Mouse (Mus musculus): ENCODE measurements around the gene Slc30a1.

The Slc30a1 gene

DNA sequence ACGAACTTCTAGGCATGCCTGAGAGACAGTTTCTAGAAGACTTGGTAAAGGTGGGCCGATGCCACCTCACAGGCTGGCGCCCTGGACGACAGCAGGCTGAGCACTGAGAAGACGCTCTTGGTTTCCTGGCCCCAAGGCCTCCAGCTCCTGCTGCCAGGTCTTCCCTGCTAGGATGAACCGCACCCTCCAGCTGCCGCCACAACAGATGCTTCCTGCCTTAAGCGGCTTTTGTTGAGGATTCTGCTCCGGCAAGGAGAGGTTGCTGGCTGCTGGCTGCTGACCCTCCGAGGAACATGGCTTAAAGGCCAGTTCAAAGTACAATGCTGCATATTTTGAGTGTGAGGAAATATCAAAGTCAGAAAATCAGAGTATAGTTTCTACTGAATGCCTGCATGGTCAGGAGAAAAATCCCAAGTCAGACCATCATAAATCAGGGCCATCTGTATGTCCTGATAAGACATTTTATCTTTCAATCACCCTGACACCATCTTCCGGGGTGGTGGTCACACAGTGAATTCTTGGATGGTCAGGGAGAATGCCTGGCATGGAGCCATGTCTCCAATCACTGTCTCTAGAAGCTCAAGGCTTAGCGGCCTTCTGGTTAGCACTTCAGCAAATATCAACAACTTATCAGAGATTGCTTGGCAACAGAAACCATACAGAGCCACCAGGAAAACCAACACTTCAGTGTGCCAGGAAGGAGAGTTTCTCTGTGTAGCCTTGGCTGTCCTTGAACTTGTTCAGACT, 9.6 kb upstream of the Slc30a1 start:
- DNase-seq (ENCODE audit: extremely low spot score), result no peak

DNA sequence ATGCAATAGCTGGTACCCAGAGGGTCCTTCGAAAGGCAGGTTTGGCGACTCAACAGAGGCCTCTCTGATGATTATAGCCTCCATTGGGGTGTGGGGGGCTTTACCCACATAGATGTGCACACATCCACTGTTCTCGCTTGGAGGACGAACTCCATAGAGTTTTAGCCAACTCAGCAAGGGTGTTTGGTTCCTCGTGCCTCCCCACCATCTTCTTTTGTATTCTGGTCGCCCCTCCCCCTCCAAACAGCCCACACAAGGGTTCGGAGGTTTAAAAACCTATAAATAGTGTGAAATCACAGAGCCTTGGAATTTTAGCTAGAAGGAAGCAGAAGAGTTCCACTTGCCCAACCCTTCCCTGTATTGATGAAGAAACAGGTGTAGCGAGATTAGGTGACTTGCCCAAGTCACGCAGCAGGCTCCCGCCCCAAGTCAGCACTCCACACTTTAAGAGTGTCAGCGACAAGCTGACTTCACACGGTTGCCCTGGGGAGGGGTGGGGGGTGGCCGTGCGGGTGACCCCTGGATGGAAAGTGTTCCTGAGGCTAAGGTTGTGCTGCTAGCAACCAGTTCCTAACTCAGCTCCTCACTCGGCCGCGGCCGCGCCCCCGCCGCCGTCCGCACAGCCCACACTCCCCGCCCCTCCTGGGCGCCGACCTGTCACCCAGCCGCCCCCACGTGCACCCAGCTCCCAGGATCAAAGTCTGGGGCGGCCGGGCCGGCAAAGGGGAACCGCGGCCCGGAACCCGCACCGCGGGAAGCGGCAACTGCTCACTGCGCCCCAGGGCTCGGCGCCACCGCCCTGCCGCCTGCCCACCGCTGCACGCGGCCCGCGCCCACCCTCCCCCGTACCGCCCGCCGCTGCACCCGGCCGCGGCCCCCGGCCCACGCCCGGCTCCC, 682 bp upstream of the Slc30a1 start:
- no peak for DNase-seq (ENCODE audit: extremely low spot score)

DNA sequence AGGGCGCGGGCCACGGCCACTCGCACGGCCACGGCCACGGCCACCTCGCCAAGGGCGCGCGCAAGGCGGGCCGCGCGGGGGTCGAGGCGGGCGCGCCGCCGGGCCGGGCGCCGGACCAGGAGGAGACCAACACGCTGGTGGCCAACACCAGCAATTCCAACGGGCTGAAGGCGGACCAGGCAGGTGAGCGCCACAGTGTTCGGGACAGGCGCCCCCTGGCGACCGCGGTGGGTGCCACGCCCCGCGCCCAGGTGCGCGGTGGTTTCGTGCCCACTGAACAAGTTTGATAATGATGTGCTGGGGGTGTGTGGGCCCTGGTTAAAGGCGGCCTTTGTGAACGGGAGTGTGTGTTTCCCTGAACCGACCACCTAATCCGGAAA, 854 bp downstream of the Slc30a1 start:
- DNase-seq (ENCODE audit: extremely low spot score), result peak; percentile 78

DNA sequence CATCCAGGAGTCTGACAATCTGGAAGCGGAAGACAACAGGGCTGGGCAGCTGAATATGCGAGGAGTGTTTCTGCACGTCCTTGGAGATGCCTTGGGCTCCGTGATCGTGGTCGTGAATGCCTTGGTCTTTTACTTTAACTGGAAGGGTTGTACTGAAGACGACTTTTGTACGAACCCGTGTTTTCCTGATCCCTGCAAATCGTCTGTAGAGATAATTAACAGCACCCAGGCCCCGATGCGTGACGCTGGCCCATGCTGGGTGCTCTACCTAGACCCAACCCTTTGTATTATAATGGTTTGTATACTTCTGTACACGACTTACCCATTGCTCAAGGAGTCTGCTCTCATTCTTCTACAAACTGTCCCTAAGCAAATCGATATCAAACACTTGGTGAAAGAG, 2.3 kb downstream of the Slc30a1 start:
- DNase-seq (ENCODE audit: extremely low spot score), result no peak

DNA sequence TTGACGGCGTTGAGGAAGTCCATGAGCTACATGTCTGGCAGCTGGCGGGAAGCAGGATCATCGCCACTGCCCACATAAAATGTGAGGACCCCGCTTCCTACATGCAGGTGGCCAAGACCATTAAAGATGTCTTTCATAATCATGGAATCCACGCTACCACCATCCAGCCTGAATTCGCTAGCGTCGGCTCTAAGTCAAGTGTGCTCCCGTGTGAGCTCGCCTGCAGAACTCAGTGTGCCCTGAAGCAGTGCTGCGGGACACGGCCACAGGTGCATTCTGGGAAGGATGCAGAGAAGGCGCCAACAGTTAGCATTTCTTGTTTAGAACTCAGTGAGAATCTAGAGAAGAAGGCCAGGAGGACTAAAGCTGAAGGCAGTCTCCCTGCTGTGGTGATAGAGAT, 2.7 kb downstream of the Slc30a1 start:
- no peak for DNase-seq (ENCODE audit: extremely low spot score)

DNA sequence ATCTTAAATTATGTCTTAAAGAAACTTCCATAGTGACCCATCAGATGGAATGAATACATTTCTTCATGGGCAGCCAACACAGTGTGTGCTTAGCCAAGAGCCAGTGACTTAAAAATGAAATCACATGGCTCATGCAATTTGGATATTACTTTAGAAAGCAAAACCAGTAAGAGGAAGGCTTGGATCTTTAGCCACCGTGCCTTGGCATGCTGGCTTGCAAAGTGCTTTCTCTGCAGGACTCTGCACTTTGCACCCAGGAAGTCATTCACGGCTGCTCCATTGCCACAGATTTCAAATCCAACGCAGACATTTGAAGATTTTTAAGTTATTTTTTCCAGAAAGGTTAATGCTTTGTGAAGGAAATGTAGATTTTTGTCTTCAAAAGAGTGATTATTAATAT, 4.1 kb downstream of the Slc30a1 start:
- DNase-seq (ENCODE audit: extremely low spot score), result no peak

DNA sequence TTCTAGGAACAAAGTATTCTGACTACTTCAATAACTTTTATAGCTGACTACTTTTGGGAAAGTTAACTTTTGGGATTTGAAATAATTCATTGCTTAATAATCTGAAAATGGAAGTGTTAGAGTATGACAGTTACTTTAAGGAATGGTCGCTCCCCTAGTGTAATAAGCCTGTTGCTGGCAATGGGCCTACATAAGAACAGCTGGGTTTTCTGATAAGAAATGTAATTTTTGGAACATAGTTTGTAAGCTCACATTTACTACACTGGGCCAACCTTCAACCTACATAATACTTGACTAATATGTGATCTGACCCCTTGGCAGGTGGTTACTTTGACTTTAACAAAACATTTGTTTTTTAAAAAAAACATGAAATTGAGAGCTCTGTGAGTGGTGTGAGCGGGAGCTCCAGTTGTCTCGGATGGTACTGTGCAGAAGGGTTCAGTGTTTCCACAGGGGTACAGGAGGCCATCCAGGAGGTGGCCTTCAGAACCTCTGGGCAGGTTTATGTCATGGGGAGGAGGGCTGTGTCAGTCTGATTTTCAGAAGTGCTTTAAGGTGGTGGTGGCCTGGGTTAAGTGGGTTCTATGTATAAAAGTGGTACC, 4.6 kb downstream of the Slc30a1 start:
- DNase-seq (ENCODE audit: extremely low spot score), result no peak

DNA sequence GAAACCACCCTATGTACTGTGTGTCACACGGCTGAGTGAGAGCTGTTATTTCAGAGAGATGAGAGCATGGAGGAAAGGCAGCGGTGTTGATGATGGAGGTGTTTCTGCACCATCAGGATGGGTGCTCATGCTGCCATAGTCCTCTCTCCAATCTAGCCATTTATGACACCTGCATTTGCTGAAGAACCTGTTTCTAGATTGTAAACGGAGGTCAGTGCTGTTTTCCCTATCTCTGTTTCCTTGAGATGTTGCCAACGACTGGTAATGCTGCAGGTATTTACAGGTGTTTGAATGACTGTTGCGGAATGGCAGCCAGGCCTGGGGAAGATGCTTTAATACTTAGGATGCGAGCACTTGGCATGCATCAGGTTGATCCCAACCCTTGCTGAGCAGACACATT, 8.1 kb downstream of the Slc30a1 start:
- no peak for DNase-seq (ENCODE audit: extremely low spot score)

DNA sequence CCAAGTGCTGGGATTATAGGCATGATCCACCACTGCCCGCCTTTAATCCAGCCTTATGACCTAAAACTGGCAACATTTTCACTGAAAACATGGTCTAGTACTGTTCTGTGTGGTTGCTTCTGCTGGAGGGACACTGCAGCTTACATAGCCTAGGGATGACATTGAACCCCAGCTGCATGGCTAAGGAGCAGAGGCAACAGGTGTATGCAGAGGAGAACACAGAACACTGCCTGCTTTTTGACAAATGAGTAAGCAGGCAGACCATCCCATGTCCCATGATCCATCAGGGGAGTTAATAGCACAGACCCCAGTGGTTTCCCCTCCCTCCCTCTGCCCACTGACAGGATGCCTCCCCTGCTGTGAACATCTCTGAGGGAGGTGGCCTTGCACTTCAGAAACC, 9.0 kb downstream of the Slc30a1 start:
- DNase-seq (ENCODE audit: extremely low spot score), result no peak

DNA sequence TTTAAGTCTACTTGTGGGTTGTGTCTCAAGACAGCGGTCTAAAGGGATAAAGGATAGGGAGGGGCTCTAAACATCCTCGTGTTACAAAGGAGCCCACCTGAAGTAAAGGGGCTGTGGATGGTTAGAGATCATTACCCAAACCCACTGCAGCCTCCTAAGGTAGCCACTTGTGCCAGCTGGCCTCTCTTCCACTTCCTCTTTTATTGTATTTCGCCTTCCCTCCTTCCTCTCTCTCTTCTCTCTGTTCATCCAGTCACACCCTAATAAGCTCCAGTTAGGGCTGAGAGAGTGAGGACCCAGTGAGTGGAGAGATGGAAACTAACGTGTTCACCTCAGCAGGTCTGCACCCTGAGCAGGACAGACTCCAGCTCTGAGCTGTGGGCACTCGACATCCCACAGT, 10.3 kb downstream of the Slc30a1 start:
- DNase-seq (ENCODE audit: extremely low spot score), result no peak

DNA sequence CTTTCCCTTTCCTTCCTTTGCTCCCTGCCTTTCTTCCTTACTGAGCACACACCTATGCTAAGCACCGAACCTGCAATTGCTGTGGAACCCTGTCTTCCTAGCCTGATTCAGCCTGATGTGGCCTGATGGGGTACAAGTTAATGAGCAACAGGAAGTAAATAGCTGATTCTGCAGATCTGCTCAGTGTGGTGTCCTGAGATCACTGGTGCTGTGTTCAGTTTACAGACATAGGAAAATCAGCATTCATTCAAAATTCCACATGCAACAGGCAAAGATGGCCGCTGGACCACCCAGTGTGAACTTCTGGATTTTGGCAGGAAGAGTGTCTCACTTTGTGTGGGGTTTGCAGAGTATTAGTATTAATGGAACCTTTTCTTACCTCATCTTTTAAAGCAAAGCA, 12.8 kb downstream of the Slc30a1 start:
- no peak for DNase-seq (ENCODE audit: extremely low spot score)

DNA sequence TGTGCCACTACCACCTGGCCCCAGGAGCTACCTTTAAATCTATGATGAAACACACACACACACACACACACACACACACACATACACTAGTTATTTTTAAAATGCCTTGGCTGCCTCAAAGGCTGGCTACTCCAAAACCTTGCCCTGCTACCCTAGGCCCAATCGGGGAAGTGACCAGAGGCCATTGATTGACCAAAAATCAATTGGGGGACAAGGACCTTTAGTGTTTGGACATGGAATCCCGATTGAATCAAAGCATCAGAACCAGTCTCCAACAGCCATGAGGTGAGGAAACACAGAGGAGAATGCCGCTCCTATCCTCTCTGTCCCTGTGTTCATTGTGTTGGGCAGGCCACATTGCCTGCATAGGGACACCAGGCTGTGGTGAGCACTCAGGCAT, 15.1 kb downstream of the Slc30a1 start:
- no peak for DNase-seq (ENCODE audit: extremely low spot score)

DNA sequence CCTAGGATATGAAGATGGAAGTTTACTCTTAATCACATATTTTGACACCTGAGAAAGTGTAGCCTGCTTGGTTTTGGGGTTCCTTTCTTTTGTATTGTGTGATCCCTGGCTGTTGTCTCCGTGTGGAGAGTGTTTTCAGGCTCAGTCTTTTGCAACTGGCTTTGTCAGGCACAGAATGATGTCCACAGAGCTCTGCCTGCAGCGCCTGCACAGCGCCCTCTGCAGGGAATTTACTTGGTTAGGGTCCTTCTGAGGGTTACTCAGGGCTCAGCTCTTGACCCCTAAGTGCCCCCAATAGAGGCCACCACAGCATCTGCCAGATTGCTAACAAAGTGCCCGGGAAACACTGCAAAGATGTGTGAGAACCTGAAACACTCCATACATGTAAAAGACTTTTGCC, 18.9 kb downstream of the Slc30a1 start:
- DNase-seq (ENCODE audit: extremely low spot score), result no peak

DNA sequence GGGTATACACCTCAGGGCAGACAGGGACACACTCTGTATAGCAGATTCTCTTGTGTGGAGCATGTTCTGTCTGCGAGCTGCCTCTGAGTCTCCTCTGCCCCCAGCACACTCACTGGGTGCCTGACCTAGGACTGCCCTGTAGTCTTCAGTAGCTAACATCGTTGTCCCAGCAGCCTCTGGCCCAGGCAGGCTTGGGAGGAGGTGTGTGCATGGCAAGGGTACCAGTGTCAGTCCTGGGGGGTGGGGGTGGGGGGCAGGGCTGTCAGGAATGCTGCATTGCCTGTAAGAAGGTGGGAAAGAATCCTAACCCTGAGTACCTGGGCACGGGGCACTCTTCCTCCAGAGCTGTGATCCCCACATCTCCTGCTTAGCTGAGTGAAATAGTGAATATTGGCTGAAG, 20.1 kb downstream of the Slc30a1 start:
- no peak for DNase-seq (ENCODE audit: extremely low spot score)

DNA sequence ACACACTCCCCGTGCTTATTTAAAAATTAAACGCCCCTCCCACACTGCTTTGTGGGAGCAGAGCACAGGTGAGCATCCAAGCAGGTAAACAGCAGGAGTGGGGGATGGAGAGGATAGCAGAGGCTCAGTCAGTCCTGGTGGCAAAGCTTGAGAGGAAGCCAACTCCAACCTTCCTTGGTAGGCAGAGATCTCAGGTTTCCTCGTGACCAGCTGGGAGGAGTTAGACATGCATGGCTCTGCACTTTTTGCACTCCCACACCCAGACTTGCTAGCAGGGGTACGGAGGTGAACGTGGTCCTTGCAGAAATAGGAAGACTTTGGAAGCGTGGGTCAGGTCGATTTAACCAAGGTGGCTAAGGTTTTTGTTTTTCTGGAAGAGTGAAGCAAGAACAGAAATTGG, 21.8 kb downstream of the Slc30a1 start:
- DNase-seq (ENCODE audit: extremely low spot score), result no peak

DNA sequence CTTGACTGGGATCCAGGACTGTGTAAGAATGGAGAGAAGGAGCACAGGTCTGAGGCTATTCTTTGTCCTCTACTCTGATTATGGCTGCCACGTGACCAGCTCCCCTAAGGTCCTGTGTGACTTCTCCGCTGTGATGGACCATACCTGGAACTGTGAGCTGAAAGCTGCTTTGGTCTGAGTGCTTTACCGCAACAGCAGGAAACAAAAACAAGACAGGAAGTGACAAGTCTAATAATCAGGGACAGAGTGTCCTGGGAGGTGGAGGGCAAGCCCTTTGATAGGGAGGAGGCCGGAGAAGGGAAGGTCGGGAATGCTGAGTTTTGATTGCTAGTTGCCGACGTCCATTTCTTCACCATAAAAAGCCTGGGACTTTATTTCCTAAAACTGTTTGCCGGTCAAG, 22.5 kb downstream of the Slc30a1 start:
- DNase-seq (ENCODE audit: extremely low spot score), result no peak

DNA sequence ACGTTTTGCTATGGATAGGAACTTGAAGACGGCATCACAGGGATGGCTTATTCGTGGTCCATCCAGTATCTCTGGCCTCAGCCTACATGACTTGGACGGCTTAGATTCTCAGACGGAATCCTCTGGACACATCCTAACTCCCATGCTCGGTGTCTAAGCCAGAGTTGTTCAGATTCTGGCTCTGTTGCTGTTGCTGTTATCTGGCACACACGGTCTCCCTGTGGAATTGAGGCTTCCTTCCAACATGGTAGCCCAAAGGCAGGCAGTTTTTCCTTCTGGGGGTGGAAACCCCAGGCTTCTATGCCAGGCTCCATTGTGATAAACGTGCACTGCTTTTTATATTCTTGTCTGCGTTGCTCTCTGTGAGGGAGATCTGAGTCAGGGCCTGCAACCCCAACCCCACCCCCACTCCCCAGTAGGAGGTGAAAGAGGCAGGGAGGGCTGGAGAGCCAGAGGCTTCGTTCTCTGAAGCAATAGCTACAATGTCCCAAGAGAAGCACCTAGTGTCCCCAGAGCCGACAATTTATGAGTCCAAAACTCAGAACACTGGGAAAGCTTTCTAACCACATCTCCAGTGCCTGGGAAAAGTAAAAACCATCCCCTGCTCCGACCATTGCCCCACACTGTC, 23.4 kb downstream of the Slc30a1 start:
- DNase-seq (ENCODE audit: extremely low spot score), result no peak

DNA sequence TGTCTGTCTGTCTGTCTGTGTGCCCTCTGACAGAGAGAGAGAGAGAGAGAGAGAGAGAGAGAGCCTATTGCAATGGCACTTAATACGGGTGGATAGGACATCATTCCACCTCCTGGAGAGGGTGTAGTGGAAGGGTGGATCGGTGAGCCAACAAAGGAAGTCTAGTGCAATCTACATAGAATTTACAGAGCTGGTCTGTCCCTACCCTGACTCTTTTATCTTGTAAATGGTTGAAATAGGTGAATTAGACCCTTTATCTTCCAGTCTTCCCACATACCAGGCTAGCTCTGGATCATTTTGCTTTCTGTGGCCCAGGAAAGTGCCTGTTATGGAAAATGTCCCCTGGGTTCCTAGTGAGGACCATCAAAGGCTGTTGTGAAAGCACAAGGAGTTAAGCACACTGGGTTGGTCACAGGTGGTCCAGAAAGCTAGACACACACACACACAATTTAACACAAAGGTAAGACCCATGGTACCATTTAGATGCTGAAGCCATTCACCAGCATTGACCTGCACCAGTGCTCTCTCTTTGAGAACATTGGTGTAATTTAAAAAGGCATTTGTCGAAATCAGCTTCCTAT, 24.0 kb downstream of the Slc30a1 start:
- DNase-seq (ENCODE audit: extremely low spot score), result no peak

DNA sequence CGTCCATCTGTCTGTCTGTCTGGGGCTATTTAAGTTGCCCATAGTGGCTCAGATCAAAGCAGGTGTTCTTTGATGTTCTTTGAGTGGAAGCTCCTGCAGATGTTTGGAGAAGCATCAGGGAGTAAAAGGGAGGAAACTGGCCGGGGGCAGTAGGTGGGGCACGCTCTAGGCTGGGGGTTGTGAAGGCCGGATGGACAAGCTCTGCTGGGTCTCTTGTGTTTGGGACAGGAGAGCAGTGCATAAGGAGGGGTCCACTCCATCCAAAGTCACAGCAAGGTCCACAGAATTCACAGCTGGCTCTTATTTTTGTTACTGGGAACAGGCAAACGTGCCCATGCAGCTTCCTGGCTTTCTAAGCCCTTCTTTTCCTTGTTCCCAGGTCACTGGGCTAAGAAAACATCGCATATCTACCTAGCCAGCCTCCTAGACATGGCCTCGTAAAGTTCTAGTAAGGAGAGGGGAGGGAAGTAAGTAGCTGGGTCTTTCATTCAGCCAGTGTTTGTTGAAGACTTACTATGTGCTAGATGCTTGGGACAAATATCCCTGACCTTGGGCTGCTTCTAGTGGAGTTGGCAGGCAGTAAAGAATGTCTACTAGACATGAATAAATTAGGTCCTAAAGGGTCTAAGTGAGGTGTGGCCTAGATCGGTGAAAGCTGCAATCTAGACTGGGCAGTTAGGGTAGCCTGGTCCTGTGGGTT, 25.9 kb downstream of the Slc30a1 start:
- no peak for DNase-seq (ENCODE audit: extremely low spot score)

DNA sequence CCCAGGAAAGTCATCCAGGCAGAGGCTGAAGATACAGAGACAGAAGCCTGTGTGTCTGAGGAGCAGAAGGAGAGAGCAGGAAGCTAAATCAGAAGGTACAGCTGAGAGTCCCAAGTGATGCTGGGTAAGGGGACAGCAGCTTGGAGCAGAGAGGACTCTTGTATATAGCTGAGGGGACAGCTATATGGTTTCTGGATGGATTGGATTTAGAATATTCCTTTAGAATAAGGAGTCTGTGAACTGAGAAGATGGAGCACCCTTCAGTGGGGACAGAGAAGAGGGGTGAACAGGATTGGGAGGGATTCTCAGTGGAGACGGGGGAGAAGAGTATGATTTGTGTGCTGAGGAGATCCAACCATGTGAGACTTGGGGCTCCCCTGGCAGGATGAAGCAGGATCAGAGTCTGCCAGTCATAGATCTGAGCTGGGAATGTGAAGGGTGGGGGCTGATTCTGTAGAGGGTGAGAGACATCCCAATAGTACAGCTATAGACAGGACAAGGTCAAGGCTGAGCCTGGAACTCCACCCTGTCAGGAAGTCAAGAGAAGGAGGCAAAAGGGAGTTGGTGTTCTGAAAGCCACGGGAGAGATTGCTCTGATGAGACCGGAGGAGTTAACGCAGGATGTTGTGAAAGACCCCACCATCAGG, 26.5 kb downstream of the Slc30a1 start:
- DNase-seq (ENCODE audit: extremely low spot score), result no peak

DNA sequence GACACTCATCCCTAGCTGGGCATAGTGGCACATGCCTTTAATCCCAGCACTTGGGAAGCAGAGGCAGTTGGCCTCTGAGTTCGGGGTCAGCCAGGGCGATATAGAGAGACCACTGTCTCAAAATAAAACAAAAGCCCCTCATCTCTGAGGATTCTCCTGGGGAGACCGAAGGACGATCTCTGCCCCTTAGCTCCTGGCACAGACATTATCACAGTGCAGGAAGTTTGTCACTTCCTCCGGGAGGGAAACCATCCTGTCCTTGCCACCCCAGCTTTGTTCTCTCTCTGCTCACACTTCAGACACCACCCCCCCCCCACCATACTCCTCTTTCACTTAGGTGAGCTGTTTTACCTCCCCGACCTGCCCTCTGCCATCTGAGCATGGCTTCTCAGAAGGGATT, 37.1 kb downstream of the Slc30a1 start:
- DNase-seq (ENCODE audit: extremely low spot score), result no peak
